Mouse (Mus musculus) thymus, postnatal 0 days (tissue): ENCODE data around the gene Susd6. TPM values are rescaled to one million over a fixed set of nuclear protein-coding genes. Genes with fewer than 3 reads are reported as not detected.

Experiments
- DNase-seq: peaks from one replicate; pipeline ENCODE4 v3.0.0-alpha.2; 2015; ENCODE audit warnings: low spot score
- polyA plus RNA-seq: library from polyadenylated mRNA; unstranded; fragments of >200 nt; fragmentation: Nextera tagmentation; extraction: Ambion mirVana; gene quantifications from 2 replicates; pipeline ENCODE4 v1.2.1, GENCODE M21; 2015

Gene Susd6
- polyA plus RNA-seq, 1 experiment from 2014 or later = 21.0 TPM

DNA sequence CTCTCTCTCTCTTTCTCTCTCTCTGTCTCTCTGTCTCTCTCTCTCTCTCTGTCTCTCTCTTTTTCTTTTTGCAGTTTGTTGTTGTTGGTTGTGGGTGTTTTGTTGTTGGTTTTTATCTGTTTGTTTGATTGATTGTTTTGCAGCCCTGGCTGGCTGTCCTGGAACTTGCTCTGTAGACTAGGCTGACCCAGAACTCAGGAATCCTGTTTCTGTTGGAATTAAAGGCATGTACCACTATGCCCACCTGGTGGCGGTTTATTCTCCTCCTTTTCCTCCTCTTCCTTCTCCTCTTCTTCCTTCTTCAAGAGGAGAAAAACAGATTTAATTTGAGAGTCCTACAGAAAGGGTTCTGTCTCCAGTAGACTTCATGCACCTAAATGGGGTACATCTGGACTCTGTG lies 137.2 kb downstream of the Susd6 start:
- no peak for DNase-seq

DNA sequence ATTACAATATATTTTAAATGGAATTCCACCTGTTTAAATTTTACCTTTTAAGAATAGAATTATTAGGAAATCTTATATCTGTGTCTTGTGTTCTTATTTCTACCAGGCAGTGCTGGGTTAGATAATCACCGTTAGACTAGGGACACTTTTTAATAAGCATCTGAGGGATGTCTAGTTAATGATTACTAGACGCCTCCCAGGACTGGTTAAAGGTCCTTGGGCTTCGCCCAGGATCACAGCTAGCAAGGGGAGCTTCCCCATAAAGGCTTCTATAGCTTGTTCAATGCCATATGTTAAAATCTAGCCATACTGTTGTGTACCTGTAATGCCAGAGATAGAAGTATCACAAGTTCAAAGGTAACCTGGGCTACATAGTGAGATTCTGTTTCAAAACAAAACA lies 138.6 kb downstream of the Susd6 start:
- DNase-seq = no peak

DNA sequence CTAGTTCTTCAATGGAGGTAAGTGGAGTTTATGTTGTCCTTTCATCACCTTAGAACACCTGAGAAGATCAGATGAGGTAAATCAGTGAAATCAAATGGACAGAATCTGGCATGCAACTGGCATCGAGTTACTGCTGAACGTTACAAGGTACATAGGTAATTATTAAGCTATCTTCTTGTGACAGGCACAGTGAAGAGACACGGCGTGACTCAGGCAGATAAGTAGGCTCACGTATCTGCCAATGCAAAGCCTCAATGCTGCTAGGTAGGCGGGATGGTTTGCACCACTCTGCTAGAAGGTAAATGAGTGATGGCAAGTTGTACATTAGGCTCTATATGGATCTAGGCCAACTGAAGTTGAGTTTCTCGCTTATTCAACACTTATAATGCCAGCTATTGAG lies 139.8 kb downstream of the Susd6 start:
- no peak for DNase-seq

Other genes with a start within 250 kb of the Susd6 start
- gene Slc39a9, start 146.6 kb upstream of the Susd6 start, polyA plus RNA-seq = 16.7 and 17.6 TPM in 2 replicates
- gene Erh, start 146.2 kb upstream of the Susd6 start, polyA plus RNA-seq = 245 and 278 TPM in 2 replicates
- 0.08 and 0.16 TPM in 2 replicates for gene Plekhd1, start 97.9 kb upstream of the Susd6 start, polyA plus RNA-seq
- 0.03 TPM in 1 of 2 replicates, not detected in the other for gene Ccdc177, start 29.8 kb upstream of the Susd6 start, polyA plus RNA-seq
- 655 and 689 TPM in 2 replicates for gene Srsf5, start 155.0 kb downstream of the Susd6 start, polyA plus RNA-seq
- gene Slc10a1, start 178.2 kb downstream of the Susd6 start, polyA plus RNA-seq = 0.36 and 0.59 TPM in 2 replicates
- gene Smoc1, start 236.3 kb downstream of the Susd6 start, polyA plus RNA-seq = 4.2 and 5.2 TPM in 2 replicates